Mouse (Mus musculus): ENCODE data around the gene Srcap. TPM values are rescaled to one million over a fixed set of nuclear protein-coding genes. Genes with fewer than 3 reads are reported as not detected.
"Not testable (repeated sequence)": the region's sequence is repeated elsewhere in the genome, so short reads cannot be mapped to it uniquely, and the experiment has no call there.

The Srcap gene
- polyA plus RNA-seq, 1 experiment from 2014 or later: 63.6 TPM

DNA sequence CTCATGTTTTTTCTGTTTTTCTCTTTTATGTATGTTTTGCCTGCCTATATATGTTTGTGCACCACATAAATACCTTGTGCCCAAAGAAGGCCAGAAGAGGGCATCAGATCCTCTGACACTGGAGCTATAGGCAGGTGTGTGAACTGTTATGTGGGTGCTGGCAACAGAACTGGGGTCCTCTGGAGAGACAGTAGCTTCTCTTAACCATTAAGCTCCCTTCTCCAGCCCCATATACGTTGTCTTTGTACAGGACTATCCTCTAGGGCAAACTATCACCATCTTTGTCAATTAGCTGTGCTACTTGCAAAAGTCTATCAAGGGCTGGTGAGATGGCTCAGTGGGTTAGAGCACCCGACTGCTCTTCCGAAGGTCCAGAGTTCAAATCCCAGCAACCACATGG is 3.5 kb upstream of the Srcap start:
- Histone ChIP-seq H3K27ac (no peak overlapping the region), H3K4me3 (no peak overlapping the region), H3K36me3 (replicated peaks) (peaks cover 6% of the 10 kb centered on the region), H3K27me3 (ENCODE audit: poor library complexity, severe bottlenecking) (no peaks in the 10 kb centered on the region), H3K9me3 (no peaks in the 10 kb centered on the region), H3K4me1 (peaks cover 17% of the 10 kb centered on the region)
- 95% methylated on average over 3 of the region's 3 CpGs for WGBS
- DNase-seq (ENCODE audit: extremely low spot score, low spot score): no peak

DNA sequence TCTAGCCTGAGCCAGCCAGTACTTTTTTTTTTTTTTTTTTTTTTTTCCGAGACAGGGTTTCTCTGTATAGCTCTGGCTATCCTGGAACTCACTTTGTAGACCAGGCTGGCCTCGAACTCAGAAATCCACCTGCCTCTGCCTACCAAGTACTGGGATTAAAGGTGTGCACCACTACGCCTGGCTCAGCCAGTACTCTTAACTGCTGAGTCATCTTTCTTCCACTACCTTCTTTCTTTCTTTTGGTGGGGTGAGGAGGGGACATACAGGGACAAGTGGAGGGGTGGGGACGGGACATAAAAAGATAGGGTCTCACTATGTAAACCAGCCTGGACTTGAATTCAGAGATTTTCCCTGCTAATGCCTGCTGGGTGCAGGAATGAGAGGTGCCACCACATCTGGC is 2.0 kb upstream of the Srcap start:
- not testable (repeated sequence) for H3K27ac ChIP-seq; H3K27me3 ChIP-seq (ENCODE audit: poor library complexity, severe bottlenecking); DNase-seq (ENCODE audit: extremely low spot score, low spot score); H3K9me3 ChIP-seq; H3K4me3 ChIP-seq
- H3K36me3 ChIP-seq (replicated peaks): peaks cover 21% of the 10 kb centered on the region
- peaks cover 26% of the 10 kb centered on the region for H3K4me1 ChIP-seq
- 81% methylated on average over 4 of the region's 4 CpGs for WGBS

DNA sequence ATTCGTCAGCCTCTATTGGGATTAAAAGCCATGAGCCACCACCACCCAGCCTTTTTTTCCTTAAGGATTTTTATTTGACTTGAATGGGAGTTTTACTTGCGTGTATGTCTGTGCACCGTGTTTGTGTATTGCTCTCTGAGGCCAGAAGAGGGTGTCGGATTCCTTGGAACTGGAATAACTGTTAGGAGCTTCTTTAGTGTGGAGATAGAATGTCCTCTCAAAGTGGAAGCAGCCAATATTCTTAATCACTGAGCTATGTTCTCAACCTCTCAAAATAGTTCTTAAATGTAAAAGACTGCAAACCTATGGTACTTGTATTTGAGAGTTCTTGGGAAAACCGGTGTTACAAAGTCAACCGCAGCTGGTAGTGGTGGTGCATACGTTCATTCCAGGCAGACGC is 542 bp upstream of the Srcap start:
- peaks cover 35% of the 10 kb centered on the region for H3K36me3 ChIP-seq (replicated peaks)
- H3K9me3 ChIP-seq: no peaks in the 10 kb centered on the region
- H3K4me3 ChIP-seq: peak overlapping the region; percentile 82
- no peaks in the 10 kb centered on the region for H3K27me3 ChIP-seq (ENCODE audit: poor library complexity, severe bottlenecking)
- peak overlapping the region; percentile 99 for H3K27ac ChIP-seq
- H3K4me1 ChIP-seq: peaks cover 26% of the 10 kb centered on the region
- 43% methylated on average over 8 of the region's 8 CpGs for WGBS
- DNase-seq (ENCODE audit: extremely low spot score, low spot score): no peak

DNA sequence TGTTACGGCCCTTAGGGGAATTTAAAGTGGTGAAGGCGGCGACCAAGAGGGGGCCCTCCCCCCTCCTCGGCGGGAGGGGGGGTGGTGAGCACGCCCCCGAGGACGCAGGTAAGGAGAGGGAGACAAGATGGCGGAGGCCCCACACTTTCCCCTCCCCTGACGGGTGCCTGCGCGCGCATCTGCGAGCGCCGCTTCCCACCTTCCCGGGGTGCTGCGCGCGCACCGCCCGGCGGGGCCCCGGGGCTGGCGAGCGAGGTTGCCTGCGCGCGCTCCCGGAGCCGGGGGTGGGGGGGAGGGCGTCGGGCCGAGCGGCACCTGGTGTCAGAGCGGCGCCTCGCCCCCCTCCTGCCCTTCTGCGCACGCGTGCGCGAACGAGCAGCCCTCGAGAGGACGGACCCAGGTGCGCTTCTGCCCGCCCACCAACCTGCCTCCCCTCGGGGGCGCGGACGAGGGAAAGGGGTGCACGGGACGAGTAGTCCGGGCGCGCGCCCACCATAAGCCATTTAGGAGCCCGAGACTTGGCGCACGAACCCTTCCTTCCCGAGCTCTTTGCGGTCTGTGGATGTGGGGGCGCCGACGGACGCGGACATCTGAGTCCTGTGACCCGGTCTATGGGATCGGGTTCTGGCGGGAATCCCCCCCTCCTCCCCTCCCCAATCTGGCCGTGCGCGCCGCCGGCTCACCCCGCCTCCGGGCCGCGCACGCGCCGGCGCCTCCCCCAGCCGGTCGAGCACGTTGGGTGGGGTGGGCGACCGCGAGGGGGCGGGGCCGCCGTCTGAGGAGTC is 640 bp downstream of the Srcap start:
- H3K36me3 ChIP-seq (replicated peaks): peaks cover 47% of the 10 kb centered on the region
- under 1% methylated on average over 91 of the region's 93 CpGs for WGBS
- peak overlapping the region; percentile 99 for H3K27ac ChIP-seq
- no peaks in the 10 kb centered on the region for H3K27me3 ChIP-seq (ENCODE audit: poor library complexity, severe bottlenecking)
- H3K4me3 ChIP-seq: peak overlapping the region; percentile 82
- peaks cover 26% of the 10 kb centered on the region for H3K4me1 ChIP-seq
- peak; percentile 90 for DNase-seq (ENCODE audit: extremely low spot score, low spot score)
- no peaks in the 10 kb centered on the region for H3K9me3 ChIP-seq

DNA sequence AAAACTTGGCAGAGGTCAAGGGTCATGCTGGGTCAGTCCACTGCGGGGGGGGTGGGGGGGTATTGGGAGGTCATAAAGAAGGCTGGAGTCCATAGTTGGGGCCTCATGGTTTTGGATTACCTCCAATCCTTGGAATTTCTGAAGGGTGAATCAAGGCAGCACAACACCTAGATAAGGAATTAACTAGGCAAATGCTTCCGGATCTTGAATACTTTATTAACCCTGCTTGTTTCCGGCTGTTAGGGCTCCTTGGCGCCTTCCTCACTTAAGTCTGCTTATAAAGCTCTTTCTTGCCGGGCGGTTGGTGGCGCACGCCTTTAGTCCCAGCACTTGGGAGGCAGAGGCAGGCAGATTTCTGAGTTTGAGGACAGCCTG is 1.2 kb downstream of the Srcap start:
- peak overlapping the region; percentile 82 for H3K4me3 ChIP-seq
- H3K27me3 ChIP-seq (ENCODE audit: poor library complexity, severe bottlenecking): no peaks in the 10 kb centered on the region
- H3K9me3 ChIP-seq: no peaks in the 10 kb centered on the region
- H3K36me3 ChIP-seq (replicated peaks): peaks cover 53% of the 10 kb centered on the region
- no peak for DNase-seq (ENCODE audit: extremely low spot score, low spot score)
- H3K27ac ChIP-seq: peak overlapping the region; percentile 99
- peaks cover 26% of the 10 kb centered on the region for H3K4me1 ChIP-seq
- 57% methylated on average over 8 of the region's 8 CpGs for WGBS

DNA sequence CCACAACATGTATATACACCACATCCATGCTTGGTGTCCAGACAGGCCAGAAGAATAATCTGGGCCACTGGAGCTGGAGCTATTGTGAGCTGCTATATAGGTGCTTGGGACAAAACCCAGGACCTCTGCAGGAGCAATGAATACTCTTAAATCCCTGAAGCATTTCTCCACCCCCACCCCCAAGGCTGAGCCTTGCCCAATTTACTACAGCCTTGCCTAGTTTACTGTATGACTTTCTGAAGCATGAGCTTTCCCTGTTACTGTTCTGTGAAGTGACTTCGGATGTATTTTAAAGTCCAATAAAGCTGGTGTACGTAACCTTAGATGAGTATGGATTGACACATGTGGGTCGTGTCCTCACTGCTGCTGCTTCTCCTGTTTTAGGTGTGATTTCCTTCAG is 2.0 kb downstream of the Srcap start:
- no peak for DNase-seq (ENCODE audit: extremely low spot score, low spot score)
- Histone ChIP-seq H3K36me3 (replicated peaks) (peaks cover 61% of the 10 kb centered on the region), H3K27me3 (ENCODE audit: poor library complexity, severe bottlenecking) (no peaks in the 10 kb centered on the region), H3K4me3 (peak overlapping the region; percentile 82), H3K27ac (no peak overlapping the region), H3K9me3 (no peaks in the 10 kb centered on the region), H3K4me1 (peaks cover 26% of the 10 kb centered on the region)
- 91% methylated on average over 3 of the region's 3 CpGs for WGBS

DNA sequence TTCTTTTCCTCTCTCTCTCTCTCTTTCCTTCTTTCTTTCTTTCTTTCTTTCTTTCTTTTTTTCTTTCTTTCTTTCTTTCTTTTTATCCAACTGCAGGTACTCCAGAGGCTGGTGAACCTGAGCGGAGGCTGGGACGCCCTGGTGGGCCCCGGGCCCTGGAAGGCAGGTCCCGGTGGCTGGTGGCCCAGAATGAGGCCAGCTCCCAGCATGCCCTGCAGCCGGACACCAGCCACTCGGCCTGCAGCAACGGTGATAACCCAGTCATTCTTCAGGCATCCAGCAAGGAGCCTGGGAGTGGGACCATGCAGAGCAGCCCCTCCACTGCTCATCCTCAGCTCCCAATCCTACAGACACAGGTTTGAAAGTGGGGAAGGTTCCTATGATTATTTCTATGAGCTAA is 4.1 kb downstream of the Srcap start:
- H3K36me3 ChIP-seq (replicated peaks): peaks cover 81% of the 10 kb centered on the region
- no peak overlapping the region for H3K27ac ChIP-seq
- peaks cover 24% of the 10 kb centered on the region for H3K4me1 ChIP-seq
- no peak for DNase-seq (ENCODE audit: extremely low spot score, low spot score)
- no peak overlapping the region for H3K4me3 ChIP-seq
- H3K27me3 ChIP-seq (ENCODE audit: poor library complexity, severe bottlenecking): no peaks in the 10 kb centered on the region
- no peaks in the 10 kb centered on the region for H3K9me3 ChIP-seq
- 92% methylated on average over 7 of the region's 7 CpGs for WGBS

DNA sequence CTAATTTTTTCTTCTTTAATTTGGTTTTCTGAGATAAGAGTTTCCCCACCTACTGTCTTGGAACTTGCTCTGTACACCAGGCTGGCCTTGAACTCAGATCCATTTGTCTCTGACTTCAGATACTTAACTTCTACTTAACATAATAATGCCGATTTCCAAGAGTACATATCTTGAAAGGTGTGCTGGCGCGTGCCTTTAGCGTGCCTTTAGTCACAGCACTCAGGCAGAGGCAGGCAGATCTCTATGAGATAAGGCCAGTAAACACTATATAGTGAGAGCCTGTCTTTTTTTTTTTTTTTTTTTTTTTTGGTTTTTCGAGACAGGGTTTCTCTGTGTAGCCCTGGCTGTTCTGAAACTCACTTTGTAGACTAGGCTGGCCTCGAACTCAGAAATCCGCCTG is 4.6 kb downstream of the Srcap start:
- Histone ChIP-seq H3K27me3 (ENCODE audit: poor library complexity, severe bottlenecking) (no peaks in the 10 kb centered on the region), H3K36me3 (replicated peaks) (peaks cover 86% of the 10 kb centered on the region), H3K4me3 (no peak overlapping the region), H3K27ac (no peak overlapping the region), H3K9me3 (no peaks in the 10 kb centered on the region), H3K4me1 (peaks cover 19% of the 10 kb centered on the region)
- 94% methylated on average over 7 of the region's 7 CpGs for whole genome bisulfite sequencing
- DNase-seq (ENCODE audit: extremely low spot score, low spot score): no peak

DNA sequence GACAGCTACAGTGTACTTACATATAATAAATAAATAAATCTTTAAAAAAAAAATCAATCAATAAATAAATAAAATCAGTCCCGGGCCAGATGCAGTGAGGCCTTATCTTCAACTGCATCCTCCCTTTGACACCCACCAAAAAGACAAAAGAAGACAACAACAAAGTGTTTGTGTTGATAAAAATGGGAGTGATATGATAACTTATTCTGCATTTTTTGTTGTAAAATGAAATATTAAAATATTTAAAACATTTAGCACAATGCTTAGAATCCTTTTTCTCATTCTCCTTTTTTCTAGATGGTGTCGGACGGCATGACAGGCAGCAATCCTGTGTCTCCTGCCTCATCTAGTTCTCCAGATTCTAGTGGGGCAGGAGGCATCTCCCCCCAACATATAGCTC is 7.5 kb downstream of the Srcap start, which contains the start of gene Gm42715:
Gene Gm42715 (plus strand): TSS at position 301 of the 400 bp plus-strand sequence.
- no peak within 1 kb of the TSS for H3K27ac ChIP-seq
- H3K4me3 ChIP-seq: no peak within 1 kb of the TSS
- H3K27me3 ChIP-seq (ENCODE audit: poor library complexity, severe bottlenecking): no peaks in the 10 kb centered on the region
- no peaks in the 10 kb centered on the region for H3K9me3 ChIP-seq
- no peaks in the 10 kb centered on the region for H3K4me1 ChIP-seq
- no peak for DNase-seq (ENCODE audit: extremely low spot score, low spot score)
- 90% methylated on average over 3 of the region's 3 CpGs for WGBS
- peaks cover 100% of the 10 kb centered on the region for H3K36me3 ChIP-seq (replicated peaks)

DNA sequence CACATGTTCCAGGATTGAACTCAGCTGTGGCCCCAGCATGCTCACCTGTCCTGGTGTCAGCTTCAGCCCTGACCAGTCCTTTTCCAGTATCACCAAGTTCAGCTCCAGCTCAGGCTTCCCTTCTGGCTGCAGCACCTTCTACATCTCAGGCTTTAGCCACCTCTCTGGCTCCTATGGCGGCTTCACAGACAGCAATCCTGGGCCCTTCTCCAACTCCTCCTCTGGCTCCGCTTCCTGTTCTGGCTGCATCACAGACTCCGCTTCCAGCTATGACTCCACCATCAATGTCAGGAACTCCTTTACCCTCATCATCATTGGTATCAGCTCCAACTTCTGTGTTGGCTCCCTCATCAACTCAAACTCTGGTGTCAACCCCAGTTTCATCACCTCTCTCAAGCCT is 29.9 kb downstream of the Srcap start:
- Histone ChIP-seq H3K36me3 (replicated peaks) (peaks cover 100% of the 10 kb centered on the region), H3K27me3 (ENCODE audit: poor library complexity, severe bottlenecking) (no peaks in the 10 kb centered on the region), H3K27ac (no peak overlapping the region), H3K4me3 (no peak overlapping the region), H3K9me3 (no peaks in the 10 kb centered on the region), H3K4me1 (no peaks in the 10 kb centered on the region)
- WGBS: 96% methylated on average over 3 of the region's 3 CpGs
- no peak for DNase-seq (ENCODE audit: extremely low spot score, low spot score)

DNA sequence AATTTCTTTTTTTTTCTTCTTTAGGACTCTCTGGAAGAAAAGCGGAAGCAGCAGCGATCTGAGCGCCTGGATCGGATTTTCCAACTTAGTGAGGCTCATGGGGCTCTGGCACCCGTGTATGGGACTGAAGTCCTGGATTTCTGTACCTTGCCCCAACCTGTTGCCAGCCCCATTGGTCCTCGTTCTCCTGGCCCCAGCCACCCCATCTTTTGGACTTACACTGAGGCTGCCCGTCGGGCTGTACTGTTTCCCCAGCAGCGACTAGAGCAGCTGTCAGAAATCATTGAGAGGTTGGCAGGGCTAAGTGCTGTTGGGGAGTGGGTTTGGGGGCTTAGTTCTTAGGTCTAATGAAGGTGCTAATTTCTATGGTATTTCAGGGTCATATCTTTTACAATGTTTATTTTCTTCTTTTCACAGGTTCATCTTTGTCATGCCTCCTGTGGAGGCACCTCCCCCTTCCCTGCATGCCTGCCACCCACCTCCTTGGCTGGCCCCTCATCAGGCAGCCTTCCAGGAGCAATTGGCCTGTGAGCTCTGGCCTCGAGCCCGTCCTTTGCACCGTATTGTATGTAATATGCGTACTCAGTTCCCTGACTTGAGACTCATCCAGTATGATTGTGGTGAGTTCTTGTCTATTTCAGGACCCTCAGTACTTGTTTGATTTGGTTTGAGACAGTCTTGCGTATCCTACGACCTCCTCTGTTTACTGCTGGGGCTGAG is 37.5 kb downstream of the Srcap start:
- H3K27ac ChIP-seq: no peak overlapping the region
- 92% methylated on average over 15 of the region's 15 CpGs for WGBS
- no peaks in the 10 kb centered on the region for H3K9me3 ChIP-seq
- H3K4me3 ChIP-seq: no peak overlapping the region
- H3K36me3 ChIP-seq (replicated peaks): peaks cover 97% of the 10 kb centered on the region
- H3K4me1 ChIP-seq: no peaks in the 10 kb centered on the region
- DNase-seq (ENCODE audit: extremely low spot score, low spot score): no peak
- H3K27me3 ChIP-seq (ENCODE audit: poor library complexity, severe bottlenecking): no peaks in the 10 kb centered on the region

DNA sequence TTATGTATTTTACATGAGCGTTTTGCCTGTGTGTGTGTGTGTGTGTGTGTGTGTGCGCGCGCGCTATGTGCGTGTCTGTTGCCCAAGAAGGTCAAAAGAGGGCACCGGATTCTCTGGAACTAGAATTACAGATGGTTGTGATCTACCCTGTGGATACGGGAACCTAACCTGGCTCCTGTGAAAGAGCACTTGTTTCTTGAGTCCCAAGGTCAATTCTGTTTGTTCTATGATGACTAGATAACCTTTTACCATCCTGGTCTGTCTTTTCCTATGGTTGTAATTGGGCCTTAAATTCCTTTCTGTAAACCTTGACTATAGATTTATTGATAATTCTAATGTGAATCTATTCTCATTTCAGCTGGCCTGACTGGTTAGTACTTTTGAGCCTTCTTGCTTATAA is 39.8 kb downstream of the Srcap start:
- no peak overlapping the region for H3K27ac ChIP-seq
- no peaks in the 10 kb centered on the region for H3K4me1 ChIP-seq
- WGBS: 96% methylated on average over 8 of the region's 8 CpGs
- peaks cover 97% of the 10 kb centered on the region for H3K36me3 ChIP-seq (replicated peaks)
- H3K9me3 ChIP-seq: no peaks in the 10 kb centered on the region
- no peaks in the 10 kb centered on the region for H3K27me3 ChIP-seq (ENCODE audit: poor library complexity, severe bottlenecking)
- no peak overlapping the region for H3K4me3 ChIP-seq
- no peak for DNase-seq (ENCODE audit: extremely low spot score, low spot score)

DNA sequence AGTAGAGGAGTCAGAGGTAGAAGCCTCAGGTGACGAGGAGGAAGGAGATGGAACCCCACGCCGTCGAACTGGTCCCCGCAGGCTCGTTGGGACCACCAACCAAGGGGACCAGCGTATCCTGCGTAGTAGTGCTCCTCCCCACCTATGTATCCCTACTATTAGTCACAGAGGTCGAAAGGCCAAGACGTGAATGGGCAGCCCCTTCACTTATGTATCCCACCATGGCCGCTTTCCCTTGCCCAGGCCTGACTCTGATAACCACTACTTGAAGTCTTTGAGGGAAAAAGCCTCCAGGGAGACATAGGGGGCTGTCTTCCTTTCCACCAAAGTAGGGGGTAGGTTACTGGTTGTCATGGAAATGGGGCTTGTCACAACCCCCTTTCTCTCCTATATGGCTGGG is 48.8 kb downstream of the Srcap start:
- Histone ChIP-seq H3K27ac (no peak overlapping the region), H3K9me3 (no peaks in the 10 kb centered on the region), H3K36me3 (replicated peaks) (peaks cover 95% of the 10 kb centered on the region), H3K4me3 (no peak overlapping the region), H3K27me3 (ENCODE audit: poor library complexity, severe bottlenecking) (no peaks in the 10 kb centered on the region), H3K4me1 (no peaks in the 10 kb centered on the region)
- 96% methylated on average over 11 of the region's 11 CpGs for WGBS
- DNase-seq (ENCODE audit: extremely low spot score, low spot score): no peak
